Mouse (Mus musculus): ENCODE results near the gene Tjap1.
A peak's percentile ranks its signal among the peaks of the same experiment; 100 is the strongest.

The Tjap1 gene

DNA sequence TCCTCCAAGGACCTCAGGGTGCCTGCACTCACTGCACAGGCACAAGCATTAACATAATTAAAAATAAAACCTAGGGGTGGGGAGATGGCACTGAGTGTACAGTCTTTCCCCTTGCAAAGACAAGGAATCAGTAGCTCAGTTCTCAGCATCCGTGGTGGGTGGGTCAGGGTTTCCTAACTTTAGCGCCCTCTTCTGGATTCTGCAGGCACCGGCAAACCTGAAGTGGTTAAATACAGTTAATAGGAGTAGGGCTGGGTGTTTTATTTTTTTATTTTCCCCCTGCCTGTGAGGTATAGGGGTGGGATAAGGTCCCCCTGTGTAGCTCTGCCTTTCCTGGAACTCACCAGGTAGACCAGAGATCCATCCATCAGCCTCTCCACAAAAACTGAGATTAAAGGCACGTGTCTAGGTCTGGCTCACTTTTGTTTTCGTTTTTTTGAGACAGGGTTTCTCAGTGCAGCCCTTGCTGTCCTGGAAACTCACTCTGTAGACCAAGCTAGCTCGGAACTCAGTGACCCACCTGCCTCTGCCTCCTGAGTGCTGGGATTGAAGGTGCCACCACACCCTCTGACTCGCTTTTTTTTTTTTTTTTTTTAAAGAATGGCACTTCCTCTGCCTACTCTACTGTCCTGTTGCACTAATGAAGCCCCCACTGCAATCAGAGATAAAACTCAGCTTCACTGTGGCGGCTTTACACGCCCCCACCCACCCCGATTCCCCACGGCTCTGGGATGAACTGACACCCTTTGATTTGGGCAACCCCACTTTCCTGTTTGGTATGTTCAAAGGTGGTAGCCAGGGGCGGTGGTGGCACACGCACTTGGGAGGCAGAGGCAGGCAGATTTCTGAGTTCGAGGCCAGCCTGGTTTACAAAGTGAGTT is 30.0 kb downstream of the Tjap1 start:
- peak; percentile 58 for DNase-seq

DNA sequence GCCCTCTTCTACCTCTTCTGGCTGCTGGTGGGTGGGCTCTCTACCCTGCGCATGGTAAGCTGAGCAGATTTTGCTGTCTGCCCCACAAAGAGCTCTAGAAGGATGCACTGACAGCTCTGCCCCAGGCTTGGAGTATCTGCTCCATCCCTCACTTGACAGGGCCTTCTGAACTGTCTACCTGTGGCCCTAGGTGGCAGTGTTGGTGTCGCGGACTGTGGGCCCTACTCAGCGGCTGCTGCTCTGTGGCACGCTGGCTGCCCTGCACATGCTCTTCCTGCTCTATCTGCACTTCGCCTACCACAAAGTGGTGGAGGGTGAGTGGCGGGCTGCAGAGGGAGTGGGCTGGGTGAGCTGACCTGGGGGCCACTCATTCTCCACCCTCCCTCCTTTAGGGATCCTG is 31.7 kb downstream of the Tjap1 start:
- DNase-seq: no peak

DNA sequence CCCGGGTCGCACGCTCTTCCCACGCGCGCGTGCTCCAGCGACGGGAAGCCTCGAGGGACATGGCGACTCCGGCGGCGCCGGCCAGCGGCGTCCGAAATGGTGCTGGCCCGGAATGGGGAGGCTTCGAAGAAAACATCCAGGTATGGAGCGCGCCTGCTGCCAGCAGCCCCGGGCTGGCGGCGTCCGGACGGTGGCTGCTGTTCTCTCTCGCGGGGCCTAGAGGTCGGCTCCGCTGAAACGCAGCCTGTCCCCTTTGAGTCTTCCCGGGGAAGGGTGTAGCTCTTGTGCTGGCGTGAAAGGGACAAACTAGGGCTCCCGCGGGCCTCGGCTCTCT is 34.7 kb downstream of the Tjap1 start:
- DNase-seq: no peak

DNA sequence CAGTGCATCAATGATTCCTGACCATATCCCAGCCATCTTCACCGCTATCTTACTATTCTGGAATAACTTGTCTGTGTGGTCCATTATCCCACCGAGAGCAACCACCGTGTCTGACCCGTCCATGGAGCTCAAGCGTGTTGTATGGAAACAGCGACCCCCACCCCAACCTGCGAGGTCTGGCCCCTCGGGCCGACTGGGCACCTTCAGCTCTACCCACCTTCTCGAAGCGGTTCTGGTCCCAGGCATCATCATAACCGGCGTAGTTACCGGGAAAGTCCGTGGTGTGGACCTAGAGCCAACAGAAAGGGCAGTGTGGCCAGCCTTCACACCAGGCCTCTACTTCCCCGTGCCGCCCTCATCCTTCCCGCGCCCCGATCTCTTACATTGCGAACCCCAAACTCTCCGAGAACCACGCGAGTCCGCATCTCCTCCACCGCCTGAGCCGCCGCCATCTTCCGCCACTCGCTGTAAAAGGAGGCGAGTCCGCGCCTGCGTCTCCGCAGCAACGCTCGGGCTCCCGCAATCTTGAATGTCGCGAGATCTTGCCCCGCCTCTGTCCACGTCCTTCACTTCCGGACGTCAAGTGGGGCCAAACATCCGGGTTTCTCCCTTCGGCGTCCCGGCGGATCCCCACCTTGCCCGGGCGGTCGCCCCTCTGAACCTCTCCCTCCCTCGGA is 35.2 kb downstream of the Tjap1 start, which contains the start of the genes Polr1c and Yipf3:
TSS of gene Polr1c (minus strand) at position 543 of the 677 bp plus-strand sequence.
TSS of gene Yipf3 (plus strand) at position 569 of the 677 bp plus-strand sequence.
- peak; percentile 94 for DNase-seq

DNA sequence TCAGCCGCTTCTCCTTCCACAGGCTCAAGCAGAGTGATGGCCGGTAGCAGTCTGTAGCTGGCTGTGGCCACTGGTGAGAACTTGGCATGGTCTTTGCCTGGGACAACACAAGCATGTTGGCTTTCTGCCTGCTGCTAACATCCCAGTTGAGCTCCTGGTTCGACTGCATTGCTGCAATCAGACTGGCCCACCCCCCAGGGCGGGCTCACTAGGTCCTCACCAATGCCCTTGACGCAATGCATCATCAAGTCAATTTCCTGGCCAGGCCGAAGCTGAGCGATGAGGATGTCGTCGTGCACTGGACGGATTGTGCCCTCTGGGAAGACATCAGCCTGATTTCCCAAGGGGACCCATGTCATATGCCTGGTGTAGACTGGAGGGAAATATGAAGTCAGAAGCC is 38.2 kb downstream of the Tjap1 start:
- peak; percentile 32 for DNase-seq

DNA sequence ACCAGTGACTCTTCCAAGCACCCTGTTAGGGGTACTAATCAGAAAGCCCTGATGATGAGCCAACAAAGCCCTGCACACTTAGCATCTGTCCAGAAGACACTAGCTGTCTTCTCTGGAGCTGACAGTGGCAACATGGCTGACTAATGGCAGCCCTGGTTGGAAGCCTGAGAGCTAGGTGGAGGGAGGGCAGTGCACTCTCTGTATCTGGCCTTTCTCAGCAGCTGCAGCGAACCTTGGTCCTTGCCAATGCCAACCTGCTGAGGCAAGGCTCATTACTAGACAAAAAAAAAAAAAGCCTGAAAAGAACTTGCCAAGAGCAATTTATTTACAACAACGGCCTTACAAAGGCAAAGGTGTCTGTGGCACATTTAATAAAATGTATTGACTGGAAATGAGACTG is 39.2 kb downstream of the Tjap1 start:
- no peak for DNase-seq

DNA sequence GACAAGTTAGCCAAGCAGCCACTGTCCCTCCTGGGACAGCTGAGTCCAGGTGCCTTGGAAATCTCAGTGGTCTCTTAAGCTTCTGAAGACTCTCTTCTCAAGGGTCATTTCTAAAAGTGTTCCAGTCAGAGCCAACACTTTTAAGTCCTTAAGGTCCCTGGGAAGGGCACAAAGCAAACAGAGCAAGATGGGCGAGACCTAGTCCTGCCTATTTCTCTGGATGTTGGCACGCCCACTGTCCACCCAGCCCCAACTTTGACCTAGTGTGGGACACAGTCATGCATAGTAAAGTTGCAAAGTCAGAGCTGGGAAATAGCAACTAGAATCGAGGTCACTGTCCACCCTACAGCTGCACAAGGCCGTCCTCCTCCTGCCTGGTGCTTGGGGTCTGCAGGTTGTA is 39.8 kb downstream of the Tjap1 start:
- DNase-seq: no peak

DNA sequence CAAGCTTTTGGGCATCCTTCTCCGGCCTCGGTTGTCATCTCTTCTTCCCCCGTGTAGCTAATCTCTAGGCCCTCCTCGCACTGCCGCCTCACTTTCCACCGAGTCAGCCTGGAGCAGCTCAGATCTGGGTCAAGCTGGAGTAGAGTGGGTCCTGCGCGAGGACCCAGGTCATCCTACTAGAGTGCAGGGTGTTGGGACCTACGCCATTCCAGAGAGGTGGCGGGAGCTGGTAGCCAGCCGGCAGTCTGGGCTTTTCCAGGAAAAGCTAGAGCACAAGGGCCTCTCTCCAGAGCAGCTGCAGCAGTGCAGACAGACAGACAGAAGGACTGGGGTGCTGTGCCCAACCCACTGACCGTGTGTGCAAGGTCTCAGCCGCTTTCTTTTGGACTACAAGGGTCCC is 40.6 kb downstream of the Tjap1 start:
- DNase-seq: no peak

DNA sequence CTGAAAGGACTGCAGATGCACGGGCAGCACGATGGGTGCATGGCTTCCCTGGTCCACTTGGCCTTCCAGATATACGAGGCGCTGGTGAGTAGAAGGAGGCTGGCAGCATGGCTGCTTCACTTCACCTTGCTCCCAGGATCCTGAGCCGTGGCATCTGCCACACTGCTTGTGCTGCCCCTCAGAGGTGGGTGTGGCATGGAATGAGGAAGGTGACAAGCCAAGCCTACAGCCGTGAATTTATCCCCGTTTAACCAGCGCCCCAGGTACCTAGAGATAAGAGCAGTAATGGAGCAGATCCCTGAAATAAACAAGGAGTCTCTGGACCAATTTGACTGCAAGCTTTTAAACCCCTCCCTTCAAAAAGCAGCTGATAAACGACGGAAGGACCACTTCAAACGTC is 41.4 kb downstream of the Tjap1 start:
- no peak for DNase-seq

DNA sequence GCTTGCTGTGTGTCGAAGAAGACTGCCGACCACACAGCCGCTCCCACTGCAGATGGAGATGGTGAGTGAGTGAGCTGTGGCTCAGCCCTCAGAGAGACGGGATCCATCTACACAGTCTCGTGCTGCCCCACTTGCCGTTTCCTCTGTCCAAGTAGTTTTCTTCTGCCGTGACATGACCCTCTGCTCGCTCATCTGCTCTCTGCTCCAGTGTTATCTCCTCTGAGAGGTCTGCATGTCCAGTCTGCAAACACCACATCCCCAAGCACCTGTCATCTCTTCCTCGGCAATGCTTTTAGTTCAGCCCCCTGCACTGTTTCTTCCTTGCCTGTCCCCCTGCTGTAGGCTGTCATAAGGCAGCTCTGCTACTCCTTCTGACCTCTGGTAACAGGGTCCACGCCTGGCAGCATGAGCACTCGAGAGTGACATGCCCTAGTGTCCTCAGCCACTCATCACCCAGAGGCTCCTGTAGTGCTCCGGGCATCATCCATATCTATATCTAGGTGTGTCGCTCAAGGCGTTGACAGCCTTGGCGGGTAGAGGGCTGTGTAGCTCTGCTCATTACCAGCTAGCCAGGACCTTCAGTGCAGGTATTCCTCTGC is 43.2 kb downstream of the Tjap1 start:
- DNase-seq: no peak

DNA sequence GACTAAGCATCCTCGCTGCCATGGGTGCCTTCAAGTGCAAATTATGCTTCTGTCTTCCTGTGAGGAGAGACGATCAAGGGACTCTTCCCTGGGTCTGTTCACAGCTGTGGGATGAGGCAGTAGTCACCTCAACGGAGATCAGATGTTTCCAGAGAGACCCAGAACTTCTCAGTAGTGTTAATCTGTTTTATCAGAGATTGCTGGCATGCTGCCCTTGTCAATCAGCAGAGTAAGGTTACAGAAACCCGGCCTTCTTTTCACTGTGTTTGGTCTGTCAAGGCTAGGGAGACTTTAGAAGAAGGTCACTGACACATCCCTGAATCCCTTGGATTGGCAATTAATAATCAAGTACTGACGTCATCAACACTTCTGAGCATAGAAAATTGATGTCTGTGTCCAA is 45.3 kb downstream of the Tjap1 start:
- DNase-seq: no peak

DNA sequence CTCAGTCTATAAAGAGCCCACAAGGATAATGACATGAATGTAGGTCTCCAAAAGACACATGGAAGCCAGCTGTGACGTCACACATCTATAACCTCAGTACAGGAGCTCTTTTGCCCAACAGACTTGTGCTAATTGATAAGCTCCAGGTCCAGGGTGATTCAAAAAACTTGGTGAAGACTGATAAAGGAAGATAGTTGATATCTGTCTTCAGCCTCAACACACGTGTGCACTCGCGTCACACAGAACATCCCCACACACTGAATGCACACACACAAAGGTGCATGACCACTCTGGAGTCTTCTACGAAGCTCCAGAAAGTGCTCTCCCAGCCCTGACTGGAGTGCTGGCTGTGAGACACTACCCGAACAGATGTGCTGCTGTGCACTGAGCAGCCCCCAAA is 45.7 kb downstream of the Tjap1 start:
- no peak for DNase-seq

DNA sequence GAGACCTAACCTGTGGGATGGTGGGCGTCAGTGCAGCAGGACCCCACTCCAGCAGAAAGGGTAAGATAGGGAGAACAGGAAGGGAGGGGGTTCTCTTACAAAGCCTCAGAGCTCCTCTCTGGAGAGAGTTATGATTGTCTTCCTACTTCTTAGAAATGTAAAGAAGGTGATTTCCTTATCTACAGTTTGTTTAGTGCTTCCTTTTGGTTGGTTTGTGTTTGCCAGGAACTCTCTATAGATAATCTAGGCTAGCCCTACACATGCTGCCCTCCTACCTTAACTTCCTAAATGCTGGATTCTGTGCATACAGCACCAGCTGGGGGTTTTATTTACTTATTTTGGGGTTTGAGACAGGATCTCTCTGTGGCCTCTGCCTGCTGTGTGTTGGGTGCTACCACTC is 46.8 kb downstream of the Tjap1 start:
- DNase-seq: no peak

DNA sequence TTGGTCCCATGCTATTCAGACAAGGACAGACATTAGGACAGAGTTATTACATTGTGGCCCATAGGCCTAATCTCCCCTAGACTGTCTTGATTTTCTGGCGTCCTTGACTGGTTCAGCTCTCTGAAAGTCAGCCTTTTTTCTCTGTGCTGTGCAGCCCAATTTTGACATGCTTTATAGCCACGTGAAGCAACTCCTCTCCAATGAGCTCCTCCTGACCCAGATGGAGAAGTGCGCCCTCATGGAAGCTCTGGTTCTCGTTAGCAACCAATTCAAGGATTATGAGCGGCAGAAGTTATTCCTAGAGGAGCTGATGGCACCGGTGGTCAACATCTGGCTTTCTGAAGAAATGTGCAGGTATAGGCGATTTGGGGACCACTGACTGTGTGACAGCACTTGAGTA is 55.2 kb downstream of the Tjap1 start:
- DNase-seq: no peak

DNA sequence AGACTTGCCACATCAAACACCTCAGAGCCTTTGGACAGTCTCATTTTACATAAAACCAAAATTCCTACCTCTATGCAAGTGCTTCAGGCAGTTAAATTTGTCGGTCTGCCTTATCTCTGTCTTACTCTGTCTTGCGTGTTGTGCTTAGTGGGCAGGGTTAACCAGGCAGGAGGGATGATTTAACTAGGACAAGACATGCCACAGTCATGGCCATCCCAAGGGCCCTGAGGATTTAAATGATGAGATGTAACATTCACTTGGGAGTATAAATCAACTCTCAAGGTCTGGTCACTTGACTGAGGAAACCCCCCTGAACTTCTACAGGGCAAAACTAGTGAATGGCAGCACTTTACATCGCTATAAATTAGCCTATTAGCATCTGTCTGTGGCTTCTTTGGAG is 61.2 kb downstream of the Tjap1 start:
- no peak for DNase-seq

DNA sequence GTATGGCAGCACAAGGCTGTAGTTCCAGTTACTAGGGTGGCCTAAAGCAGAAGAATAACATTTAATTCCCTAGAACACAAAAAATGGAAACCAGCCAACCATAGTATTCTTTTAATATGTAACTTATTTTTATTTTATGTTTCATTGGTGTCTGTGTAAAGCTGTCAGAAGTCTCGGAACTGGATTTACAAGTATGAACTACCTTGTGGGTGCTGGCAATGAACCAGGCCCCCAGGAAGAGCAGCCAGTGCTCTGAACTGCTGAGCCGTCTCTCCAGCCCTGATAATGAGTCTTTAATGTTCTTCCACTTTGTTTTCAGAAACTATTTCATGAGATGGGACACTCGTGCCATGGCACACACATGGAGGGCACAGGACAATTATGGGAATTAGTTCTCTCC is 72.3 kb downstream of the Tjap1 start:
- no peak for DNase-seq
